Mouse (Mus musculus) stomach, postnatal 0 days (tissue): ENCODE measurements around the gene Imp3.

ENCODE experiments used
- CTCF ChIP-seq: IDR thresholded peaks from 2 replicates; pipeline ENCODE4 v1.5.1; 2016; ENCODE audit warnings: antibody characterized with exemption, low read depth, mild to moderate bottlenecking, moderate library complexity
- EP300 ChIP-seq: optimal IDR thresholded peaks from 2 replicates; pipeline ENCODE3; 2016; ENCODE audit warnings: antibody characterized with exemption

DNA sequence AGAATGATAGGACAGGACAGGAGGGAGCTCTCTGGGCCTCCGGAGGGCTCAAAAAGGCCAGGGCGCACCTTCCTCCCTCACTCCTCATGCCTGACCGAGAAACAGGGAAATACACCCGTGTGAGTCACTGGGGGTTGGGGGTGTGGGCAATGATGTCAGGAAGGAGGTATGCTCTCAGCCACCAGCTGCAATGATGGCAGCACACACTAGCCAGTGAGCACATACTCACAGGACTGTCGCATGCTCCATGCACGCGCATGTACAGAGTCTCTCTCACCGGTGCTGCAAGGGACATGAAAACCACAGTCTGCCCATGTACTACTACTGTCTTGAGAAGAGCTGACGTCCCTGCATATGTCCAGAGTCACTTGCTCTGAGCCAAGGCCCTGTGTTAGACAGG lies 29.7 kb upstream of the Imp3 start:
- no peak for TF ChIP-seq CTCF
- no peak for TF ChIP-seq EP300
